Mouse (Mus musculus) adipose tissue, adult 10 weeks (tissue): ENCODE results near the gene Gm10840. TPM values are rescaled to one million over a fixed set of nuclear protein-coding genes. Genes with fewer than 3 reads are reported as not detected.

Experiments
- polyA plus RNA-seq: library from polyadenylated mRNA; stranded (reverse); fragments of 350-450 nt; fragmentation: Illumina TruSeq; extraction: RNeasy Lipid Tissue Mini Kit (QIAGEN cat#74804); gene quantifications from one replicate; pipeline ENCODE4 v1.2.3, GENCODE M21; 2014; ENCODE audit warnings: low read depth, low replicate concordance

The Gm10840 gene
- 4.8 TPM for polyA plus RNA-seq

GRCm38 (mm10) chr11:106160841-106161721 is at the start of gene Gm10840, which contains the start of gene Limd2:
Gm10840 (plus strand) TSS chr11:106160850.
Limd2 (minus strand) TSS chr11:106160860.

DNA sequence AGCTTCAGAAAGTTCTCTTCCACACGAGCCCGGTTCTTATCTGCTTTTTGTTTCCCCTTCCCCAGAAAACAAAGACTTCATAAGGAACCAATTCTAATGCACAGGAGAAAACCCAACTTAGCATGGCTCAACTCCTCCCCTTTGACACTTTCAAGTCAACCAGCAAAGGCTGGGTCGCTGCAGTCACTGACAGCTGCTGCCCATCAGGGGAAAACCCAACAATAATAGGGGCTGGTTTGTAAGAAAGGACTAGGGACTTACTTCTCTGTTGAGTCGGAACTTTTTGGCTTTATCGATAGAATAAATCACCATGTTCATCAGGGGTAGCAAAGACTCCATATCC is 41.4 kb downstream of the Gm10840 start, which contains the start of gene Strada:
Gene Strada, minus strand, starts transcription at position 46 of the 343 bp plus-strand sequence.

Other genes with a start within 250 kb of the Gm10840 start
- gene Cyb561, start 207.5 kb upstream of the Gm10840 start, polyA plus RNA-seq: 486 TPM
- gene Ace, start 192.9 kb upstream of the Gm10840 start, polyA plus RNA-seq: 305 TPM
- gene Ace3, start 166.2 kb upstream of the Gm10840 start, polyA plus RNA-seq: 1.2 TPM
- gene Kcnh6, start 152.7 kb upstream of the Gm10840 start, polyA plus RNA-seq: 0.15 TPM
- gene Dcaf7, start 124.0 kb upstream of the Gm10840 start, polyA plus RNA-seq: 42.8 TPM
- gene Taco1, start 94.8 kb upstream of the Gm10840 start, polyA plus RNA-seq: 12.3 TPM
- gene Map3k3, start 76.2 kb upstream of the Gm10840 start, polyA plus RNA-seq: 39.8 TPM
- 43.2 TPM for gene Limd2, start within 50 bp of the Gm10840 start, polyA plus RNA-seq
- 21.7 TPM for gene Strada, start 41.3 kb downstream of the Gm10840 start, polyA plus RNA-seq
- 76.2 TPM for gene Ccdc47, start 55.5 kb downstream of the Gm10840 start, polyA plus RNA-seq
- gene Ddx42, start 56.1 kb downstream of the Gm10840 start, polyA plus RNA-seq: 43.4 TPM
- 37.5 TPM for gene Ftsj3, start 95.2 kb downstream of the Gm10840 start, polyA plus RNA-seq
- gene Psmc5, start 95.3 kb downstream of the Gm10840 start, polyA plus RNA-seq: 123 TPM
- gene Smarcd2, start 112.1 kb downstream of the Gm10840 start, polyA plus RNA-seq: 55.6 TPM
- gene Tcam1, start 115.8 kb downstream of the Gm10840 start, polyA plus RNA-seq: 2.4 TPM
- gene Gh, start 141.0 kb downstream of the Gm10840 start, polyA plus RNA-seq: not detected
- gene Cd79b, start 153.9 kb downstream of the Gm10840 start, polyA plus RNA-seq: 0.97 TPM
- 0.22 TPM for gene Scn4a, start 192.4 kb downstream of the Gm10840 start, polyA plus RNA-seq
- gene Prr29, start 204.6 kb downstream of the Gm10840 start, polyA plus RNA-seq: 5.2 TPM
- gene Icam2, start 227.2 kb downstream of the Gm10840 start, polyA plus RNA-seq: 16.0 TPM